Mouse (Mus musculus) forebrain, embryonic 14.5 days (tissue): ENCODE measurements around the gene Usp11. TPM values are rescaled to one million over a fixed set of nuclear protein-coding genes. Genes with fewer than 3 reads are reported as not detected.

Experiments used
- ATAC-seq: fragments of 200-750 bp; cut with Nextera tagmentation; 2 replicates; pipeline ENCODE4 v1.8.0; 2017; ENCODE audit warnings: mild to moderate bottlenecking, moderate library complexity
- DNase-seq: peaks from one replicate; pipeline ENCODE4 v3.0.0-alpha.2; 2015; ENCODE audit warnings: low spot score
- H3K27ac ChIP-seq: fragments of 300-500 bp; sonication (generic); 2 replicates; pipeline ENCODE4 v1.5.1; 2014; ENCODE audit warnings: low read depth, mild to moderate bottlenecking, control low read depth, low read length, moderate library complexity
- H3K27me3 ChIP-seq: fragments of 300-500 bp; sonication (generic); replicated peaks from 2 replicates; pipeline ENCODE4 v1.6.1; 2014; ENCODE audit warnings: low read length, control low read depth, mixed read lengths; ENCODE audit not compliant: control insufficient read depth, insufficient read depth
- H3K36me3 ChIP-seq: fragments of 300-500 bp; sonication (generic); 2 replicates; pipeline ENCODE4 v1.6.1; 2014; ENCODE audit warnings: low read length, control low read depth; ENCODE audit not compliant: control insufficient read depth, insufficient read depth
- H3K4me1 ChIP-seq: fragments of 300-500 bp; sonication (generic); 2 replicates; pipeline ENCODE4 v1.6.1; 2014; ENCODE audit warnings: antibody characterized with exemption, low read length, control low read depth; ENCODE audit not compliant: control insufficient read depth, insufficient read depth
- H3K4me2 ChIP-seq: fragments of 300-500 bp; sonication (generic); 2 replicates; pipeline ENCODE4 v1.6.1; 2014; ENCODE audit warnings: mild to moderate bottlenecking, control low read depth, low read length
- H3K4me3 ChIP-seq: fragments of 300-500 bp; sonication (generic); 2 replicates; pipeline ENCODE4 v1.5.1; 2014; ENCODE audit warnings: low read depth, low read length, control low read depth
- H3K9ac ChIP-seq: fragments of 300-500 bp; sonication (generic); 2 replicates; pipeline ENCODE4 v1.6.1; 2014; ENCODE audit warnings: mild to moderate bottlenecking, low read length, control low read depth, moderate library complexity
- H3K9me3 ChIP-seq: fragments of 300-500 bp; sonication (generic); replicated peaks from 2 replicates; pipeline ENCODE4 v1.6.1; 2016; ENCODE audit warnings: low read length, control low read depth, mixed read lengths; ENCODE audit not compliant: control insufficient read depth
- WGBS: fragments of 180-500 bp; shearing (Covaris S2); extraction: QIAGEN DNeasy Blood & Tissue Kit; methylation state at CpG from one replicate; pipeline ENCODE4 v1.1.7; 2014; 5-methylcytosine and 5-hydroxymethylcytosine counted together
- polyA plus RNA-seq: library from polyadenylated mRNA; unstranded; fragments of >200 nt; fragmentation: Nextera tagmentation; extraction: Ambion mirVana; gene quantifications from 2 replicates; pipeline ENCODE4 v1.2.1, GENCODE M21; 2014

Gene Usp11
- polyA plus RNA-seq = 67.8 and 73.4 TPM in 2 replicates

GRCm38 (mm10) chrX:20703741-20704290 lies at the start of gene Usp11:
Gene Usp11, plus strand, starts transcription at chrX:20703906.
- peak within 1 kb of the TSS; percentile 42 for H3K4me2 ChIP-seq
- 33% methylated on average over 32 of the region's 32 CpGs for WGBS
- peaks cover 9% of the 10 kb centered on the region for H3K36me3 ChIP-seq
- no peaks in the 10 kb centered on the region for H3K27me3 ChIP-seq
- H3K4me3 ChIP-seq = peak within 1 kb of the TSS; percentile 60
- H3K4me1 ChIP-seq = no peaks in the 10 kb centered on the region
- peak; percentile 82 for ATAC-seq
- peak within 1 kb of the TSS; percentile 87 for H3K27ac ChIP-seq
- peak within 1 kb of the TSS; percentile 71 for H3K9ac ChIP-seq
- DNase-seq = peak; percentile 87
- H3K9me3 ChIP-seq = no peaks in the 10 kb centered on the region

- 38% methylated on average over 5 of the region's 5 CpGs for WGBS
- Histone ChIP-seq H3K36me3 (no peaks in the 10 kb centered on the region), H3K27me3 (no peaks in the 10 kb centered on the region), H3K9ac (no peak overlapping the region), H3K4me2 (peak overlapping the region; percentile 69), H3K4me1 (no peaks in the 10 kb centered on the region), H3K9me3 (no peaks in the 10 kb centered on the region), H3K4me3 (peak overlapping the region; percentile 39; the same call in 1 of the 2 replicates), H3K27ac (no peak overlapping the region)
- DNase-seq (no peak), ATAC-seq (no peak)
Observed at GRCm38 (mm10) chrX:20657593-20657992, 46.1 kb upstream of the Usp11 start.

- H3K4me3 ChIP-seq = peak within 1 kb of the TSS; percentile 39
- H3K27ac ChIP-seq = no peak within 1 kb of the TSS; the same call in 1 of the 2 replicates
- 27% methylated on average over 27 of the region's 27 CpGs for WGBS
- H3K27me3 ChIP-seq = no peaks in the 10 kb centered on the region
- no peaks in the 10 kb centered on the region for H3K9me3 ChIP-seq
- H3K4me1 ChIP-seq = no peaks in the 10 kb centered on the region
- H3K4me2 ChIP-seq = peak within 1 kb of the TSS; percentile 69
- DNase-seq = peak; percentile 95
- H3K36me3 ChIP-seq = no peaks in the 10 kb centered on the region
- ATAC-seq = peak; percentile 83
- peak within 1 kb of the TSS; percentile 30; the same call in 1 of the 2 replicates for H3K9ac ChIP-seq
Observed at GRCm38 (mm10) chrX:20658026-20658652, 45.6 kb upstream of the Usp11 start, which contains the start of gene Uba1. Gene Uba1, plus strand, starts transcription at chrX:20658326.

- DNase-seq (peak; percentile 2), ATAC-seq (no peak)
- Histone ChIP-seq H3K27me3 (no peaks in the 10 kb centered on the region), H3K4me2 (peak overlapping the region; percentile 69), H3K4me1 (no peaks in the 10 kb centered on the region), H3K27ac (no peak overlapping the region), H3K9me3 (no peaks in the 10 kb centered on the region), H3K36me3 (no peaks in the 10 kb centered on the region), H3K4me3 (peak overlapping the region; percentile 39), H3K9ac (peak overlapping the region; percentile 30; the same call in 1 of the 2 replicates)
- WGBS = 27% methylated on average over 24 of the region's 24 CpGs
Observed at GRCm38 (mm10) chrX:20658891-20659406, 44.8 kb upstream of the Usp11 start.

GRCm38 (mm10) chrX:20662317-20662715 lies 41.4 kb upstream of the Usp11 start:
- 35% methylated on average over 5 of the region's 5 CpGs for WGBS

GRCm38 (mm10) chrX:20662716-20663443 lies 40.8 kb upstream of the Usp11 start:
- DNase-seq (peak; percentile 96), ATAC-seq (peak; percentile 91)
- H3K36me3 ChIP-seq = peaks cover 7% of the 10 kb centered on the region; the same call in 1 of the 2 replicates
- peak overlapping the region; percentile 58 for H3K4me3 ChIP-seq
- WGBS = 28% methylated on average over 26 of the region's 28 CpGs
- H3K27me3 ChIP-seq = no peaks in the 10 kb centered on the region
- peak overlapping the region; percentile 85 for H3K27ac ChIP-seq
- peak overlapping the region; percentile 79 for H3K9ac ChIP-seq
- peak overlapping the region; percentile 59 for H3K4me2 ChIP-seq
- 0 out of 2 replicates have a peak, but pooled peaks cover 5% of the 10 kb centered on the region for H3K4me1 ChIP-seq
- no peaks in the 10 kb centered on the region for H3K9me3 ChIP-seq

More at GRCm38 (mm10) chrX:20662317-20662715, 41.4 kb upstream of the Usp11 start:
- no peaks in the 10 kb centered on the region for H3K9me3 ChIP-seq
- H3K4me1 ChIP-seq = 0 out of 2 replicates have a peak, but pooled peaks cover 5% of the 10 kb centered on the region
- DNase-seq (peak; percentile 77), ATAC-seq (peak; percentile 75)
- peak overlapping the region; percentile 58 for H3K4me3 ChIP-seq
- H3K36me3 ChIP-seq = peaks cover 1% of the 10 kb centered on the region; the same call in 1 of the 2 replicates
- peak overlapping the region; percentile 85 for H3K27ac ChIP-seq
- no peak overlapping the region for H3K9ac ChIP-seq
- no peaks in the 10 kb centered on the region for H3K27me3 ChIP-seq
- peak overlapping the region; percentile 28; the same call in 1 of the 2 replicates for H3K4me2 ChIP-seq

GRCm38 (mm10) chrX:20663444-20663790 lies 40.3 kb upstream of the Usp11 start:
- H3K4me1 ChIP-seq = 0 out of 2 replicates have a peak, but pooled peaks cover 5% of the 10 kb centered on the region
- H3K9me3 ChIP-seq = no peaks in the 10 kb centered on the region
- H3K4me2 ChIP-seq = peak overlapping the region; percentile 59
- H3K9ac ChIP-seq = peak overlapping the region; percentile 79
- peak; percentile 28 for DNase-seq
- ATAC-seq = no peak
- H3K4me3 ChIP-seq = peak overlapping the region; percentile 58
- 31% methylated on average over 9 of the region's 9 CpGs for WGBS
- no peaks in the 10 kb centered on the region for H3K27me3 ChIP-seq
- H3K27ac ChIP-seq = peak overlapping the region; percentile 85; the same call in 1 of the 2 replicates
- peaks cover 11% of the 10 kb centered on the region; the same call in 1 of the 2 replicates for H3K36me3 ChIP-seq

- peak within 1 kb of the TSS; percentile 96 for H3K27ac ChIP-seq
- peak within 1 kb of the TSS; percentile 62 for H3K4me3 ChIP-seq
- peak within 1 kb of the TSS; percentile 80 for H3K9ac ChIP-seq
- 39% methylated on average over 16 of the region's 16 CpGs for WGBS
- peak; percentile 97 for DNase-seq
- no peaks in the 10 kb centered on the region for H3K27me3 ChIP-seq
- H3K4me1 ChIP-seq = 0 out of 2 replicates have a peak, but pooled peaks cover 6% of the 10 kb centered on the region
- H3K9me3 ChIP-seq = no peaks in the 10 kb centered on the region
- peak; percentile 94 for ATAC-seq
- H3K4me2 ChIP-seq = peak within 1 kb of the TSS; percentile 63
- peaks cover 13% of the 10 kb centered on the region for H3K36me3 ChIP-seq
Observed at GRCm38 (mm10) chrX:20687519-20688067, 16.1 kb upstream of the Usp11 start, which contains the start of gene Cdk16. Gene Cdk16, plus strand, starts transcription at chrX:20687954.
